Mouse (Mus musculus): Measurements from ENCODE around the gene Mybbp1a. TPM values are rescaled to one million over a fixed set of nuclear protein-coding genes. Genes with fewer than 3 reads are reported as not detected.

The Mybbp1a gene
- polyA plus RNA-seq, 1 experiment: 52.5 TPM

- TF ChIP-seq POLR2A (IDR thresholded peaks at IDR 0.05; ENCODE audit: borderline replicate concordance, insufficient read depth, low read length): no peak
- H3K4me1 ChIP-seq (ENCODE audit: control insufficient read depth, insufficient read depth, low read length): no peaks in the 10 kb centered on the region; the same call in 1 of the 2 replicates
- no peak overlapping the region for H3K27ac ChIP-seq (ENCODE audit: insufficient read depth, low read length)
- DNase-seq: no peak
- H3K27me3 ChIP-seq (ENCODE audit: control insufficient read depth, insufficient read depth, low read length): no peaks in the 10 kb centered on the region
- H3K4me3 ChIP-seq (replicated peaks; ENCODE audit: insufficient read depth, low read depth, low read length): no peak overlapping the region
- WGBS: 86% methylated on average over 5 of the region's 5 CpGs
Observed at GRCm38 (mm10) chr11:72416666-72417065, 24.5 kb upstream of the Mybbp1a start.

- H3K27me3 ChIP-seq (ENCODE audit: control insufficient read depth, insufficient read depth, low read length): no peaks in the 10 kb centered on the region
- no peak for TF ChIP-seq CTCF (IDR thresholded peaks at IDR 0.05; ENCODE audit: borderline replicate concordance, insufficient read depth, low read depth, low read length)
- no peak for TF ChIP-seq POLR2A (IDR thresholded peaks at IDR 0.05; ENCODE audit: borderline replicate concordance, insufficient read depth, low read length)
- DNase-seq: no peak
- H3K27ac ChIP-seq (ENCODE audit: insufficient read depth, low read length): no peak overlapping the region
- 42% methylated on average over 4 of the region's 4 CpGs for WGBS
- no peaks in the 10 kb centered on the region for H3K4me1 ChIP-seq (ENCODE audit: control insufficient read depth, insufficient read depth, low read length)
- H3K4me3 ChIP-seq (replicated peaks; ENCODE audit: insufficient read depth, low read depth, low read length): no peak overlapping the region
Observed at GRCm38 (mm10) chr11:72417376-72417775, 23.8 kb upstream of the Mybbp1a start.

GRCm38 (mm10) chr11:72418227-72418626 is 22.9 kb upstream of the Mybbp1a start:
- Histone ChIP-seq H3K27me3 (ENCODE audit: control insufficient read depth, insufficient read depth, low read length) (no peaks in the 10 kb centered on the region), H3K4me1 (ENCODE audit: control insufficient read depth, insufficient read depth, low read length) (no peaks in the 10 kb centered on the region), H3K4me3 (replicated peaks; ENCODE audit: insufficient read depth, low read depth, low read length) (no peak overlapping the region), H3K27ac (ENCODE audit: insufficient read depth, low read length) (no peak overlapping the region)
- TF ChIP-seq POLR2A (IDR thresholded peaks at IDR 0.05; ENCODE audit: borderline replicate concordance, insufficient read depth, low read length) (no peak), CTCF (IDR thresholded peaks at IDR 0.05; ENCODE audit: borderline replicate concordance, insufficient read depth, low read depth, low read length) (no peak)
- 37% methylated on average over 8 of the region's 8 CpGs for WGBS
- no peak for DNase-seq

GRCm38 (mm10) chr11:72419006-72419405 is 22.1 kb upstream of the Mybbp1a start:
- Histone ChIP-seq H3K4me3 (replicated peaks; ENCODE audit: insufficient read depth, low read depth, low read length) (no peak overlapping the region), H3K27ac (ENCODE audit: insufficient read depth, low read length) (no peak overlapping the region), H3K4me1 (ENCODE audit: control insufficient read depth, insufficient read depth, low read length) (no peaks in the 10 kb centered on the region), H3K27me3 (ENCODE audit: control insufficient read depth, insufficient read depth, low read length) (no peaks in the 10 kb centered on the region)
- no peak for TF ChIP-seq CTCF (IDR thresholded peaks at IDR 0.05; ENCODE audit: borderline replicate concordance, insufficient read depth, low read depth, low read length)
- no peak for TF ChIP-seq POLR2A (IDR thresholded peaks at IDR 0.05; ENCODE audit: borderline replicate concordance, insufficient read depth, low read length)
- 68% methylated on average over 6 of the region's 6 CpGs for WGBS
- DNase-seq: no peak

GRCm38 (mm10) chr11:72420460-72421122 is 20.6 kb upstream of the Mybbp1a start:
- Histone ChIP-seq H3K27ac (ENCODE audit: insufficient read depth, low read length) (no peak overlapping the region), H3K4me1 (ENCODE audit: control insufficient read depth, insufficient read depth, low read length) (no peaks in the 10 kb centered on the region), H3K4me3 (replicated peaks; ENCODE audit: insufficient read depth, low read depth, low read length) (no peak overlapping the region), H3K27me3 (ENCODE audit: control insufficient read depth, insufficient read depth, low read length) (no peaks in the 10 kb centered on the region)
- TF ChIP-seq POLR2A (IDR thresholded peaks at IDR 0.05; ENCODE audit: borderline replicate concordance, insufficient read depth, low read length): no peak
- no peak for TF ChIP-seq CTCF (IDR thresholded peaks at IDR 0.05; ENCODE audit: borderline replicate concordance, insufficient read depth, low read depth, low read length)
- no peak for DNase-seq
- 87% methylated on average over 6 of the region's 6 CpGs for WGBS

- H3K4me1 ChIP-seq (ENCODE audit: control insufficient read depth, insufficient read depth, low read length): no peaks in the 10 kb centered on the region
- H3K4me3 ChIP-seq (replicated peaks; ENCODE audit: insufficient read depth, low read depth, low read length): no peak overlapping the region
- 92% methylated on average over 11 of the region's 11 CpGs for WGBS
- H3K27me3 ChIP-seq (ENCODE audit: control insufficient read depth, insufficient read depth, low read length): no peaks in the 10 kb centered on the region
- no peak for DNase-seq
- no peak for TF ChIP-seq CTCF (IDR thresholded peaks at IDR 0.05; ENCODE audit: borderline replicate concordance, insufficient read depth, low read depth, low read length)
- H3K27ac ChIP-seq (ENCODE audit: insufficient read depth, low read length): no peak overlapping the region
Observed at GRCm38 (mm10) chr11:72421518-72422278, 19.5 kb upstream of the Mybbp1a start.

- no peaks in the 10 kb centered on the region for H3K4me1 ChIP-seq (ENCODE audit: control insufficient read depth, insufficient read depth, low read length)
- no peak for DNase-seq
- no peak overlapping the region for H3K4me3 ChIP-seq (replicated peaks; ENCODE audit: insufficient read depth, low read depth, low read length)
- no peaks in the 10 kb centered on the region for H3K27me3 ChIP-seq (ENCODE audit: control insufficient read depth, insufficient read depth, low read length)
- WGBS: 75% methylated on average over 4 of the region's 4 CpGs
- TF ChIP-seq CTCF (IDR thresholded peaks at IDR 0.05; ENCODE audit: borderline replicate concordance, insufficient read depth, low read depth, low read length) (no peak), POLR2A (IDR thresholded peaks at IDR 0.05; ENCODE audit: borderline replicate concordance, insufficient read depth, low read length) (no peak)
- no peak overlapping the region for H3K27ac ChIP-seq (ENCODE audit: insufficient read depth, low read length)
Observed at GRCm38 (mm10) chr11:72423686-72424085, 17.5 kb upstream of the Mybbp1a start.

GRCm38 (mm10) chr11:72425201-72425600 is 16.0 kb upstream of the Mybbp1a start:
- no peak for DNase-seq

More at GRCm38 (mm10) chr11:72425201-72425600, 16.0 kb upstream of the Mybbp1a start:
- H3K4me1 ChIP-seq (ENCODE audit: control insufficient read depth, insufficient read depth, low read length): no peaks in the 10 kb centered on the region
- no peak for TF ChIP-seq CTCF (IDR thresholded peaks at IDR 0.05; ENCODE audit: borderline replicate concordance, insufficient read depth, low read depth, low read length)
- no peak for TF ChIP-seq POLR2A (IDR thresholded peaks at IDR 0.05; ENCODE audit: borderline replicate concordance, insufficient read depth, low read length)
- no peak overlapping the region for H3K4me3 ChIP-seq (replicated peaks; ENCODE audit: insufficient read depth, low read depth, low read length)
- H3K27ac ChIP-seq (ENCODE audit: insufficient read depth, low read length): no peak overlapping the region
- no peaks in the 10 kb centered on the region for H3K27me3 ChIP-seq (ENCODE audit: control insufficient read depth, insufficient read depth, low read length)
